Mouse (Mus musculus) spleen, postnatal 10 days (tissue): ENCODE data around the gene Ggt7.
"Not testable (repeated sequence)": the region's sequence is repeated elsewhere in the genome, so short reads cannot be mapped to it uniquely, and the experiment has no call there.

Experiments
- DNase-seq, 2 experiments: peaks; one replicate each; pipeline ENCODE4 v3.0.0; 2021 to 2022; ENCODE audit warnings: low spot score in 2 of 2

The Ggt7 gene

DNA sequence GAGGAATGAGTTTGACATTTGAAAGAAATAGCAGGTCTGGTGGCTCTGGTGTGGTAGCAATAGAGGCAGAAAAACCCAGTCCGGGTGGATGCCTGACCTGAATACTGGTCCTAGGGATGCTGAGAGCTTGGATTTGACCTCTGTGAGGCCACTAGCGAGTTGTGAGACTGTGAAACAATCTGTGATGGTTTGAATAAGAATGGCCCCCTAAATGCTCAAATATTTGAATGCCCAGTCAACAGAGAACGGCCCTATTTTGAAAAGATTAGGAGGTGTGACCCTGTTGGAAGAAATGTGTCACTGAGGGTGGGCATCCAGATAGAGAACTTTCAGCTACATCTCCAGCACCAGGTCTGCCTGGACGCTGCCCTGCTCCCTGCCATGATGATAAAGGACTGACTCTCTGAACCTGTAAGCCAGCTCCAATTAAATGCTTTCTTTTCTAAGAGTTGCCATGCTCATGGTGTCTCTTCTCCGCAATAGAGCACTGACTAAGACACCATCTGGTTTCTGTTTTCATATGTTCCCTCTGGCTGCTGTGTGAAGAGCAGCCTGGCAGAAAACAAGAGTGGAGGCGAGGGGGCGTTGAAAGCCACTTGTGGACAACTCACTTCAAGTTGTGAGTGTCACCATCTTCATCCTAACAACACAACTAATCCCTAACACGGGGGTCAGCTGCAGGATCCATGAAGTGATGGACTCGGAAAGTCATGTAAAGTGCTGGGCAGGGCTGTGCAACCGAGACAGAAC, 10.1 kb downstream of the Ggt7 start:
- no peak for DNase-seq

DNA sequence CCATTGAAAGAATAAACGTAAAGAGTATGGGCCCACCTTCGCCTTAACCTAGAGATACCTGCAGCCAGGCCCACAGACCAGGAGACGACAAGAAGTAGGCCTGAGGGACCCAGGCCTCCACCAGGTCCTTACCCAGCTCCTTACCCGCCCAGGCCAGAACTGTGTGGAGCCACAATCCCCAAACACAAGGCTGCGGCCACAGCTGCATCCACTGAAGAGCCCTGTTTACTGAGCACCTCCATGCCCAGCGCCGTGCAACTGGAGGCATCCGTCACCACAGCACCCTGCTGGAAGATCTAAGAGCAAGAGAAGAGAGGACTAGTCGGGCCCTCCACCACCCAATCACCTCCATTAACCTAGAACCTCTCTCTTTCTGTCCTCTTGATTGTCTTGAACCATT, 12.2 kb downstream of the Ggt7 start:
- DNase-seq = no peak

DNA sequence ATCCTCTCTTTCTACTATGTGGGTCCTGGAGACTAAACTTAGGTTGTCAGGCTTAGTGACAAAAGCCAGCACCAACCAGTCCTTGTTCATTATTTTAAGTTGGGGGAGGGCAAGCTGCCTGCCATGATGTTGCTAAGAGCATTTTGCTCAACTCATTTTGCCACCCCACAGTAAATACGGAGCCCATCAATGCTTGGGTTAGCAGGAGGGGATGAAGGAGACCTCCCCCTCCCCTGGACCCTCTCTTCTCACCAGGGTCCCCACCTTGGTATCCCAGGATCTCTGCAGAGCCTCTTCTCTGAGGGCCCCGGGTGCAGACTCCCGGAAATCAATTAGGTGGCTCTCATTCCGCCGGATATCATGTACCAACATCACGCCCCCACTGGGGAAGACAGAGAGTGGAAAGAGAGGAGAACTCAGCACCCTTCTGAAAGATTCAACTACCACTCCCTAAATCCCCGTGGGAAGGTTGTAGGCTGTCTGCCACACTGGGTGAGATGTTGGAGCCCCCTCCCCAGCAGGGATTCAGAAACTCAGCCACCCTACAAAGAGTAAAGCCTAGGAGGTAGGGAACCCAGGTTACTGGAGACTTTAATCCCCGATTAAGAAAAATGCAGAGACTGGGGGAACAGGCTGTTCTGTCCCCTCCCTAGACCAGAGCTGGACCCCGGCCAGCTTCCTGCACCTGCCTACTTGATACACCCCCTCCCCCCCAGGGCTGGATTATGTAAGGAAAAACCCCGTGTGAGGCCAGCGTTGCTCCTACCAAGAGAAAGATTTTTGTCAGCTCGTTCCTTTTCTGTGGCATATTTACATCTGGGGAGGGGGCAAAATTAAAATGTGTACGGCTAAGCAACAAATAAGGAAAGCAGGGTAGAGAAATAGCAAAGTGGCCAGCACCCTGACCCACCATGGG, 13.3 kb downstream of the Ggt7 start:
- DNase-seq = no peak

DNA sequence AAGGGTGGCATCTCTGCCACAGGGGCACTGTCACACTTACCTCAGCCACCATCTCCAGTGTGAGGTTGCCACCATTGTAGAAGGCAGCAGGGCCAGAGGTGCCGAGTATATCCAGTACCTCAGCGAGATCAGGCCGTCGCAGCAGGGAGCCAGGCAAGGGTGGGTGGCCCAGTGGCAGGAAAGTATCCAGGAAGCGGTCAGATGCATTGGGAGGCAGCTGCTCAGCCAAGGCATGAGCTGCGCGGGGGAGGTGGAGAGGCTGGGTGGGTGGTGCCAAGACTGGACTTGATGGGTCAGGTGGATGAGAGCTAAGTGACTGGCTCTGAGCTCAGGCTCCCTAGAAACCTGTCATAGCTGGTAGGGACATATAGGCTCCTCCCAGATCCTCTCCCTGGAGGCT, 15.4 kb downstream of the Ggt7 start:
- no peak for DNase-seq

DNA sequence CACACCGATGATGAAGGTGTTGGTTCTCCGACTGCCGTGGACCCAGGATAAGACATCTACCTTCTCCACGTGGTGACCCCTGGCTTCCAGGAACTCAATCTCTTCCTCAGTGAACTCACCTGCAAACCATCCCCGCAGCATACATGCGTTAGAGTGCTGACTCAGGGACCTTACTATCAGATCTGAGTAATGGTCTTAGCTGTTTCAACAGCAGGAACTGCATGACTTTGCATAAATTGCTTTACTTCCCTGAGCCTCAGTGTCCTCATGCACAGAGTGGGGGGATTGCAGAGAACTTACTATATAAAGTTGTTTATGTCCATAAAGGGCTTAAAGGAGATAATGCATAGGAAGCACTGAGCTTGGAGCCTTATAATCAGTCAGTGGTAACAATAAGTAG, 27.0 kb downstream of the Ggt7 start:
- no peak for DNase-seq

DNA sequence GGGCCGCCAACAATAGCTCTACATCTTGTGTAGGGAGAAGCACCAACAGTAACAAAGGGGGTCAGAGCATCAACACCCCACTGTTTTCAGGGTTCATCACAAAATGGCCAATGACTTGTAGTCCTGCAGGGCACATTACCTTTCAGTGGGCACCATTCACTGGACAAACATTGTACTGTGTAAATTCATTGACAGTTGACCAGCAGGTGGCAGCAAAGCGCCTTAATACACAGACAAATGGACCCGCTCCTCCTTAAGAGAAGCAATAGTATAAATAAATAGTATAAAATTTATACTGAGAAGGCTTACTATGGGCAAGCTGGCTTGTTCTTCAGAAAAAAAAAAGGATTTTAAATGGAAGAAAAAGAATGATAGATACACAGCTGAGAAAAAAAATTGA, 36.0 kb downstream of the Ggt7 start:
- peak; percentile 52 to 85 for DNase-seq

DNA sequence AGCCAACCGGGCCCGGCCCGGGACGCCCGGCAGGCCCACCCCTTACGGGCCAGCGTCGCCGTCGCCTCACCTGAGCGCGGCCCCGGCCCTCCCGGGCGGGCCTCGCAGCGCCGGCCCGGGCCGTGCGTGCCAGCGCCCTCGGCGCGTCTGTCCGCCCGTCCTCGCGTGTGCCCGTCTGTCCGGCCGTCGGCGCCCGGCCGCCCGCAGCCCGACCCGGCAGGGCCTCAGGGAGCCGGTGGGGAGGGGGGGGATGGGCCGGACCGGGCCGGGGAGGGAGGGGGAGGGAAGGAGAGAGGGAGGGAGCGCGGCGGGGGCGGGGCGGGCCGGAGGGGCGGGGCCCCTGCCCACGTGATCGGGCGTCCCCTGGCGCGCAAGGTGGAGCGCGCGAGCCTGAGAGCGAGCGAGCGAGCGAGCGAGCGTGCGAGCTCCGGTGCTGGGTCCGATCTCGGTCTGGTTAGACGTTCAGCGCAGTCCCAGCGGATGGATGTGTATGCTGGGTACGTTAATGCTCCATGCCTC, 44.4 kb downstream of the Ggt7 start, which contains the start of gene Ncoa6:
Gene Ncoa6 (minus strand): TSS at position 325 of the 519 bp plus-strand sequence.
- peak; percentile 68 to 78 for DNase-seq

DNA sequence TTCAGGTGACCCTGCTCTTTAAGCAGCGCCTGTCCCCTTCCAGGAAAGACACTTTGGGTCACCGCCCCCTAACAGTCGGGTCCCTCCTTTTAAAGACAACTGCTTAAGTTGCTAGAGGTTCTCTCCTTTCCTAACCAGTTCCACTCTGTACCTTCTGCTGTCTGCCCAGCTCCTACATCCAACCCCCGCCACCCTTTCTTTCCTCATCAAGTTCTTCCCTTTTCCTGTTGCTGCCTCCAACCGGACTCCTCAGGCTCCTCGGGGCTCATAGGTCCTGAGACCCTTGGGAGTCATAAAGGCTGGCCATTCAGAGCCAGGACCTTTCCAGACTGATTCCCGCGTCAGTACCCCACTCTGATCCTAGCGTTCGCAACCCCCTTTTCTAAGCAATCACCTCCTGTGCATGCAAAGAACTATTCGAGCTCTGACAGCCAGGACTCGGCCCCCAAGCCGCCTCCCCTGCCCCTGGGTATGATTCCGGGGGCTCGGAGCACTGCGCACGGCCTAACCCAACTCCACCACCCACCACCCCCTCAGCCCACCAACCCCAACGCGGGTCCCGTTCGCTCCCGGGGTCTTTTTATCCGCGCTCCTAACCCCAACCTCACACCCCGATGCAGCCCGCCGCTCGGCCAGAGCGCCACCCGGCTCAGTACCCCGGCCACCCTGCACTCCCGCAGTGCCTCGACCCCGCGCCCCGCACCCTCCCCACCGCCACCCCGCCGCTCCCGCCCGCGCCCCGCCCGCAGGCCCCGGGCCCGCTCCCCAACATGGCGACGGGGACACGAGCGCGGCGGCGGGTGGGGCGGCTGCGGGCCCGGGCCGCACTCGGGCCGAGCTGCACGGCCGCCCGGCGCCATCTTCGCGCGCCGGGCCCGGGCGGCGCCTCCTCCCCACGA, 45.1 kb downstream of the Ggt7 start:
- peak; percentile 51 to 65 for DNase-seq

DNA sequence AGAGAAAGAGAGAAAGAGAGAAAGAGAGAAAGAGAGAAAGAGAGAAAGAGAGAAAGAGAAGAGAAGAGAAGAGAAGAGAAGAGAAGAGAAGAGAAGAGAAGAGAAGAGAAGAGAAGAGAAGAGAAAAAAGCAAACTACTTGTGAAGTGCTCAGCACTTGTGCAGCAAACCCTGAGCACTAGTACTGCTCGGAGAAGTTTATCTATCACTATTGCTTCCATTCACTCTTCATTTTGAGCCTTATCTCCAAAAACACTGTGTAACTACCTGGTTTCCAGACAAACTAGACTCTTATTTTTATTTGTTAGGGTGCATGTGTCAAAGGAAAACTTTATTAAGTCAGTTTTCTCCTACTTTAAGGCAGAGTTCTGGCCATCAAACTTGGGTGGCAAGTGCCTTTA, 51.2 kb downstream of the Ggt7 start:
- no peak for DNase-seq

DNA sequence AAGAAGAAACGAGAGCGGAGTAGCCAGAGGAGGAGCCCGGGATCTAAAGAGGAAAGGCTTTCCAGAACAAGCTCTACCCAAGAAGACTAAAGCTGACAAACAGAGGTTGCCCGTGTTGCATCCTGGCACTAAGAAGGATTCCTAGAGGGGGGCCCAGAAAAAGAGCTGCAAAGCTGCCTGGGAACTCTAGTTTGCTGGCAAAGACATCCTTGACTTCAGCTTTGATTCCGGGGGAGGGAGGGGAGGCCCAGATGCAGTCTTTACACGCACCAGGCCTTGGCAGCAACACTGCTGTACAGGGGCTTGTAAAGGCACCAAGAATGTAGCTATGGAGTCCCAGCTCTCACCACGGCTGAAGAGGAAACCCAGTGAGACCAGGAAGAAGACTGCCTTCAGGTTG, 64.4 kb downstream of the Ggt7 start:
- no peak for DNase-seq

DNA sequence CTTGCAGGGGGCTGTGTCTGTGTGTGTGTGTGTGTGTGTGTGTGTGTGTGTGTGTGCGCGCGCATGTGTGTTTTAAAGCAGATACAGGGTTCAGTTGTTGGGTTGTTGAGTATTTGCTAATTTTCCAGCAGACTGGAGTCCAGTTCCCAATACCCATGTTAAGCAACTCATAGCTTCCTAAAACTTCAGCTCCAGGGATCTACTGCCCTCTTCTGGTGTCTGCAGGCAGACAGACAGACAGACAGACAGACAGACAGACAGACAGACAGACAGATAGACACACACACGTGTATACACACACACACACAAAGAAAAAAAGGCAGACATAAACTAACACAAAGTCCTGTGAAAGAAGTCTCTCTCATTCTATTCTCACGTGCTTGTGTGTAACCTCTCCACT, 66.8 kb downstream of the Ggt7 start:
- no peak for DNase-seq

DNA sequence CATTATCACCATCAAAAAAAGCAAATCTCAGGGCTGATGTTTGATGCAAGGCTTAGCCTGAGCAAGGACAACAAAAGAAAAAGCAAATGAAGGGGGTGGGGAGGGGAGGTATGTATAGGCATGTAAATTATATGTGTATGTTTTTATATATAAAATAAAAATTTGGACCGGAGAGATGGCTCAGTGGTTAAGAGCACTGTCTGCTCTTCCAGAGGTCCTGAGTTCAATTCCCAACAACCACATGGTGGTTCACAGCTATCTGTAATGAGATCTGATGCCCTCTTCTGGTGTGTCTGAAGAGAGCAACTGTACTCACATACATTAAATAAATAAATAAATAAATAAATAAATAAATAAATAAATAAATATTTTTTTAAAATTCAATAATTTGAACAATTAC, 70.1 kb downstream of the Ggt7 start:
- not testable (repeated sequence) for DNase-seq

DNA sequence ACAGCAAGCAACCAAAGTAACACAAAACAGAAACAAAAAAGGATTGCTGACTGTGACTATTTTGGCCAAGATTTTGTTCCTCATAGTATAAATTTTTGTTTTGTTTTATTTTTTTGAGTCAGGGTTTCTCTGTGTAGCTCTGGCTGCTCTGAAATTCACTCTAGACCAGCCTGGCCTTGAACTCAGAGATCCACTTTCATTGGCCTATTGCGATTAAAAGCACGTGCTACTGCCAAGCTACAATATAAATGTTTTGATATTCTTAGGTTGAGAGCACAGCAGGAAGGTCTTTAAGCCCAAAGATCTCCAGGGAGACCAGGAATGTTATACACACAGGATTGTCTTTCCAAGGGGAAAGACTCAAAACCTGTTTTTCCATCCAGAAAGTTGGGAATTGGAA, 74.6 kb downstream of the Ggt7 start:
- no peak for DNase-seq

DNA sequence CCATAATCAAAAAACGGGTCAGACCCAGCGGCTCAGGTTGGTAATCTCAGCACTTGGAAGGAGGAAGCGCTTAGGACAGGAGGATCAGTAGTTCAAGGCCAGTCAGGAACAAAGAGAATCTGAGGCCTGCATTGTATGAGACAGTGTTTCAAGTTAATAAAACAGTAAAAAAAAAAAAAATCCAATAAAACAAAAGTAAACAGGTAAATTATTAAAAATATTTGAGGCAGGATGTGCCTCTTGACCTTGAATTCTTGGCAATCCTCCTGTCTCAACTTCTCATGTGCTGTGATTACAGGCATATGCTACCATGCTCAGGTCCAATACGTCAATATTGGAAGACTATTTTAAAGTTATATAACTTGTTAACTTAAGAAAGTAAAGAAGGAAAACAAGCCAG, 75.1 kb downstream of the Ggt7 start:
- DNase-seq = no peak
